In the genomic region with DNA sequence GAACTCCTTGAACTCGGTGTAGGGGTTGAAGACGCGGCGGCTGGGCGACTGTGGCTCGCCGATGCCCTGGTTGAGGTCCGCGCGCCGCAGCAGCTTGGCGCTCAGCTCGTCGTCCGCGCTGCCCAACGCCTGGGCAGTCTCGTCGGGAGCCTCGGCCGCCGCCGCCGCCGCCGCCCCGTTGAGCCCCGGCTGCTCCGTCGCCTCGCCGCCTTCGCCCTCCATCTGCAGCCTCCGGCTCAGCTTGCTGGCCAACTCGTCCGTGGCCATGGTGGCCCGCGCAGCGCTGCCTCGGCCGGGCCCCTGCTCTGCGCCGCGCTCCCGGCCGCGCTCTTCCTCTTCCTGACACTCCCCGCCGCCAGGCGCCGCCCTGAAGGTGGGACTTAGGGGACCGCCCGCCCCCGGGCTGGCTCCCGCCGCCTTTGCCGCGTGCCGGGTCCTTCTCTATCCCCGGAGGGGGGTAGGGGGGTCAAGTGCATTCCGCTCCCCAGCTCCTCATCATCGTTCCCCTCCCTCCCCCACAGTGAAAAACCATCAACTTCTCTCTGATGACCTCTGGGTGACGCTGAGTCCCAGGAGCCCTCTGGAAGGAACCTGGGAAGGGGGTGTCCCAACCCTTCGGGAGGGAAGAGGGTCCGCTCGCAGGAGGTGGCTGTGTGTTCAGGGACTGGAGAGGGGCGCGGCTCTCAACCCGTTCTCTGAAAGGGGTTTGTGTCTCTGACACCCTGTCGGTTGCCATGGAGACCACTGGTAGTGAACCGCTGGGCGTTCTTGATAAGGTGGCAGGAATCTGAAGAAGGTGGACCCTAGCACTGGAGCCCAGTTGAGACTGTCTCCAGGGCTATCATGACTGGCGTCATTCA, we compare ENCODE assay signal across 8 mouse cellular contexts. TPM values are rescaled to one million over a fixed set of nuclear protein-coding genes. Genes with fewer than 3 reads are reported as not detected.
DNase-seq lines count a peak whose midpoint lies in the region; ATAC-seq lines count a peak whose summit lies in the region.

A gene (minus strand): TSS at position 320 of the 860 bp plus-strand sequence.

- H3K27me3 ChIP-seq in hindbrain, embryonic 10.5 days (ENCODE audit: insufficient read depth, poor library complexity, severe bottlenecking): peaks cover 25% of the 10 kb centered on the region; the same call in 1 of the 2 replicates

- peaks cover 47% of the 10 kb centered on the region for H3K4me1 ChIP-seq in hindbrain, embryonic 10.5 days (replicated peaks)

- peak; percentile 80 for DNase-seq in NIH3T3 (ENCODE audit: low read depth)
- DNase-seq in cerebellum, adult 8-10 months: peak; percentile 73
- DNase-seq in hindbrain, embryonic 10.5 days (ENCODE audit: low spot score): peak; percentile 76
- DNase-seq in layer of hippocampus, postnatal 14 days (ENCODE audit: low spot score in 2 of 2): peak; percentile 61 to 75
- peak; percentile 87 for DNase-seq in lung, postnatal 36 days
- peak; percentile 46 for DNase-seq in retina, postnatal 7 days (ENCODE audit: low read depth, low spot score)
- DNase-seq in urinary bladder, postnatal 25 days (ENCODE audit: low spot score): peak; percentile 80

- WGBS in hindbrain, embryonic 10.5 days: under 1% methylated on average over 73 of the region's 73 CpGs

- peak; percentile 60 for ATAC-seq in frontal cortex, adult (ENCODE audit: low TSS enrichment)

- H3K27ac ChIP-seq in hindbrain, embryonic 10.5 days: peak within 1 kb of the TSS; percentile 90

- H3K36me3 ChIP-seq in hindbrain, embryonic 10.5 days: peaks cover 13% of the 10 kb centered on the region; the same call in 1 of the 2 replicates

- H3K9me3 ChIP-seq in hindbrain, embryonic 10.5 days: no peaks in the 10 kb centered on the region

- H3K4me3 ChIP-seq in hindbrain, embryonic 10.5 days: peak within 1 kb of the TSS; percentile 78

RNA-seq across cellular contexts. Expression of the gene that starts here (rescaled TPM):
- 51.4 and 61.3 TPM in 2 replicates for polyA plus RNA-seq in hindbrain, embryonic 10.5 days (2016; fragmentation: Nextera tagmentation; extraction: Ambion mirVana)
- total RNA-seq in layer of hippocampus, postnatal 14 days (2021): 10 to 100 TPM; 55.2 to 60.4 TPM

Comparison
In these comparisons a context has a peak if more than half of its experiments do, and no peak if none do; other contexts are left out.
1. Peak in every context shown above with its lines: DNase-seq, ATAC-seq, H3K4me3 ChIP-seq and H3K27ac ChIP-seq.